Mouse (Mus musculus): ENCODE results near the gene Mnat1.

- TF ChIP-seq POLR2A (IDR thresholded peaks at IDR 0.05; ENCODE audit: borderline replicate concordance, control insufficient read depth, low read depth, low read length) (no peak), CTCF (IDR thresholded peaks at IDR 0.05; ENCODE audit: control insufficient read depth, insufficient read depth, low read length) (no peak)
These were observed 83.9 kb downstream of the Mnat1 start for GRCm38 (mm10) chr12:73207461-73207860.

Data from bone marrow, adult 2 months (tissue).